Mouse (Mus musculus) spleen, adult 18-20 months (tissue): ENCODE data around the gene Vmn1r89.

ENCODE experiments used
- DNase-seq, 2 experiments: peaks; one replicate each; pipeline ENCODE4 v3.0.0; 2022; ENCODE audit warnings: mixed read lengths in 2 of 2

Gene Vmn1r89

GRCm38 (mm10) chr7:13212720-13213119 is at the start of gene Vmn1r89:
Gene Vmn1r89, plus strand, starts transcription at chr7:13213020.
- DNase-seq, result no peak

GRCm38 (mm10) chr7:13260746-13261700 is 48.2 kb downstream of the Vmn1r89 start:
- DNase-seq, result no peak

- no peak for DNase-seq
Observed at GRCm38 (mm10) chr7:13263851-13264250, 51.0 kb downstream of the Vmn1r89 start.

GRCm38 (mm10) chr7:13264396-13264795 is 51.6 kb downstream of the Vmn1r89 start:
- no peak for DNase-seq

GRCm38 (mm10) chr7:13268749-13269260 is 56.0 kb downstream of the Vmn1r89 start:
- no peak for DNase-seq

GRCm38 (mm10) chr7:13269394-13269793 is 56.6 kb downstream of the Vmn1r89 start:
- DNase-seq, result no peak
